Mouse (Mus musculus) ovary, adult 18-20 months (tissue): ENCODE results near the gene Chd1l.

Experiments
- DNase-seq: peaks from one replicate; pipeline ENCODE4 v3.0.0; 2022; ENCODE audit warnings: low spot score, mixed read lengths

Gene Chd1l

GRCm38 (mm10) chr3:97609845-97610410 lies at the start of gene Chd1l:
Gene Chd1l (minus strand): TSS chr3:97610203.
- peak; percentile 78 for DNase-seq

- no peak for DNase-seq
Measured at GRCm38 (mm10) chr3:97659746-97660145, 49.7 kb upstream of the Chd1l start.

- peak; percentile 74 for DNase-seq
Measured at GRCm38 (mm10) chr3:97658426-97659193, 48.6 kb upstream of the Chd1l start.

GRCm38 (mm10) chr3:97657655-97658411 lies 47.8 kb upstream of the Chd1l start, which contains the start of gene Prkab2:
Gene Prkab2 (plus strand): TSS chr3:97658193.
- peak; percentile 98 for DNase-seq

- DNase-seq: no peak
Measured at GRCm38 (mm10) chr3:97654901-97655300, 44.9 kb upstream of the Chd1l start.

- DNase-seq: no peak
Measured at GRCm38 (mm10) chr3:97653781-97654180, 43.8 kb upstream of the Chd1l start.

- DNase-seq: no peak
Measured at GRCm38 (mm10) chr3:97651604-97652003, 41.6 kb upstream of the Chd1l start.

GRCm38 (mm10) chr3:97649469-97649868 lies 39.5 kb upstream of the Chd1l start:
- no peak for DNase-seq

GRCm38 (mm10) chr3:97649022-97649421 lies 39.0 kb upstream of the Chd1l start:
- DNase-seq: no peak

- no peak for DNase-seq
Measured at GRCm38 (mm10) chr3:97648518-97648917, 38.5 kb upstream of the Chd1l start.

GRCm38 (mm10) chr3:97642001-97642400 lies 32.0 kb upstream of the Chd1l start:
- no peak for DNase-seq

GRCm38 (mm10) chr3:97641396-97641795 lies 31.4 kb upstream of the Chd1l start:
- DNase-seq: no peak

GRCm38 (mm10) chr3:97634288-97634761 lies 24.3 kb upstream of the Chd1l start:
- no peak for DNase-seq

- DNase-seq: no peak
Measured at GRCm38 (mm10) chr3:97633456-97633855, 23.5 kb upstream of the Chd1l start.

- no peak for DNase-seq
Measured at GRCm38 (mm10) chr3:97631258-97631860, 21.4 kb upstream of the Chd1l start.

GRCm38 (mm10) chr3:97630746-97631145 lies 20.7 kb upstream of the Chd1l start:
- no peak for DNase-seq

- no peak for DNase-seq
Measured at GRCm38 (mm10) chr3:97629941-97630340, 19.9 kb upstream of the Chd1l start.

GRCm38 (mm10) chr3:97628391-97629001 lies 18.5 kb upstream of the Chd1l start, which contains the start of gene Fmo5:
Gene Fmo5 (plus strand): TSS chr3:97628804.
- peak; percentile 67 for DNase-seq

GRCm38 (mm10) chr3:97627893-97628292 lies 17.9 kb upstream of the Chd1l start:
- DNase-seq: no peak

- no peak for DNase-seq
Measured at GRCm38 (mm10) chr3:97624611-97625010, 14.6 kb upstream of the Chd1l start.

- no peak for DNase-seq
Measured at GRCm38 (mm10) chr3:97620657-97621056, 10.7 kb upstream of the Chd1l start.

- no peak for DNase-seq
Measured at GRCm38 (mm10) chr3:97617899-97618298, 7.9 kb upstream of the Chd1l start.
